Mouse (Mus musculus): ENCODE data around the gene Efcab6. TPM values are rescaled to one million over a fixed set of nuclear protein-coding genes. Genes with fewer than 3 reads are reported as not detected.
A peak's percentile ranks its signal among the peaks of the same experiment; 100 is the strongest.
"Not testable (repeated sequence)": the region's sequence is repeated elsewhere in the genome, so short reads cannot be mapped to it uniquely, and the experiment has no call there.

Efcab6 gene
- total RNA-seq (2021), result 1 to 10 TPM; 3.3 to 5.1 TPM
- long read RNA-seq, experiment 1, partial matches to known transcripts, result 3 of 7 reads
- long read RNA-seq, experiment 1, other reads (novel, unspliced or antisense), result 4 of 7 reads
- long read RNA-seq, experiment 2, partial matches to known transcripts, result 1 of 4 reads
- long read RNA-seq, experiment 2, other reads (novel, unspliced or antisense), result 3 of 4 reads

DNA sequence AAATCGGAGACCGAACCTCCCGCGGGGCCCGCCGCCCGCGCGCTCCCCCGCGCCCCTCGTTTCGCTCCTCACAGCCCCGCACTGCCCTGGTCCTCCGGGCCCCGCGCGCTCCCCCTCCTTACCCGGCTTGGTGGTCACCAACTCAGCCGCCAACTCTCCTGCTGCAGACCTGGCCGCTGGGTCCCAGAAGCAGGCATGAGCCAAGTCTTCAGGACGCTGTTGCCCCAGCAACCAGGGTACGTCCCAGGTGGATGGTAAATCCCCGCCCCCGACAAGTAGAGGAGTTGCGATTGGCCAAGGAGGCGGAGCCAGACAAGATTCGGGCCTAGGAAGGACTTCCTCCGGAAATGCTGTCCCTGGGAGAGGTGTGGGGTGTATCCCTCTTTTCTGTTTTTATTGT lies at the start of gene Efcab6:
Gene Efcab6, minus strand, starts transcription at position 240 of the 400 bp plus-strand sequence.
- no peak for DNase-seq

DNA sequence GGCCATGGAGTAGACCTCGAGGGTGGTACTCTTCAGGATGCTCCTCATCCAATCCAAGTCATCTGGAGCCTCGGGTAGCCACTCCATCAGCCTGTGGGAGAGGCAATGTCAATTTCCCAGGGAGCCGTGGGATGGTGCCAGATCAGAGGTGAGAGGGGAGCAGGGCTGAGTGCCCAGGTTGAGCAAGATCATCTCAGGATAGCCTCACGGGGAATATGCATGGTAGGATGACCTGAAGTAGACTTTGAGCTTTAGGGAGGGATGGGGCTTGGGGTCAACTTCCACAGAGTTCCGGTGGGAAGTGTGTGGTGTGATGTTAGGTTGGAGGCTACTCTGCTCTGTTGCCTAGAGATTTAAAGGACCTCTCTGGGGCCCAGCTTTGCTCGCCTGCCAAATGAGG lies 48.7 kb upstream of the Efcab6 start:
- DNase-seq, result no peak

DNA sequence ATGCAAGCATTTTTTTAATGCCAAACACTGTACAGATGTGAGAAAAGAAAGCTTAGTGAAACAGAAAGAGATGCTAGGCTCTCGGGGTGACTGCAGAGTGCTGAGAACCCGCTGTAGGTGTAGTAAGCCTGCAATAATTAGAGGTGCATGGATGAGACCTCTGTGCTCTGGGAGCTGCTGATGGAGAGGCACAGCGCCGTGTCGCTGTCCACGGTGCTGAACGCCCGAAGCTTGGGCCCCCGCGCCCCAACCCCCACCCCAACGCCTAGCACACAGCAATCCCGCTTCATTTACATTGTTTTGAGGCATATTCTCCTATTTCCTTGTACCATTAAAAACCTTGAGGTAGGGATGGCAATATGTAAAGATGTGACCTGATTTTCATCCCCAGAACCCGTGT lies 43.7 kb upstream of the Efcab6 start:
- DNase-seq, result no peak

DNA sequence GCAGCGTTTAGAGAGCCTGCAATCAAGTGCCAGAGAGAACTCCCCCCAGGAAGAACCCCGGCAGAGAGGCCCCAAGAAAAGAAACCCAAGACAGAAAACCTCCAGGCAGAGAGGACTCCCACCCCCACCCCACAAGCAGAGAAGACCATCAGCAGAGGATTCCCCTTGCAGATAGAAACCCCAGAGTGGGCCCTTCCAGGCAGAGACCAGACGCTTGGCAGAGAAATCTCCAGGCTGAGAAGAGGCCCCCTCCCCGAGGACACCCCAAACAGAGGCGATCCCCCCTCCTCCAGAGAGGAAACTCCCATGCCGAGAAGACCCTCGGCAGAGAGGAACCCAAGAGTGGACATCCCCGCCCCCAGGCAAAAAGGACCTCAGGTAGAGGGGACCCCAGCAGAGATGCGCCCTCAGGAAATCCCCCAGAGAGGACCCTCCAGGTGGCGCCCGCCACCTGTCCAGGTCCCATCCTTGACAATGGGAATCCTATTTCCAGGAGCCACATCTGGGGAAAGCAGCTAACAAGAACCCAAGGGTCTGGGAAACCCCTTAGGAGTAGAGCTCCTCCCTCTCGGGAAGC lies 40.8 kb upstream of the Efcab6 start:
- no peak for DNase-seq

DNA sequence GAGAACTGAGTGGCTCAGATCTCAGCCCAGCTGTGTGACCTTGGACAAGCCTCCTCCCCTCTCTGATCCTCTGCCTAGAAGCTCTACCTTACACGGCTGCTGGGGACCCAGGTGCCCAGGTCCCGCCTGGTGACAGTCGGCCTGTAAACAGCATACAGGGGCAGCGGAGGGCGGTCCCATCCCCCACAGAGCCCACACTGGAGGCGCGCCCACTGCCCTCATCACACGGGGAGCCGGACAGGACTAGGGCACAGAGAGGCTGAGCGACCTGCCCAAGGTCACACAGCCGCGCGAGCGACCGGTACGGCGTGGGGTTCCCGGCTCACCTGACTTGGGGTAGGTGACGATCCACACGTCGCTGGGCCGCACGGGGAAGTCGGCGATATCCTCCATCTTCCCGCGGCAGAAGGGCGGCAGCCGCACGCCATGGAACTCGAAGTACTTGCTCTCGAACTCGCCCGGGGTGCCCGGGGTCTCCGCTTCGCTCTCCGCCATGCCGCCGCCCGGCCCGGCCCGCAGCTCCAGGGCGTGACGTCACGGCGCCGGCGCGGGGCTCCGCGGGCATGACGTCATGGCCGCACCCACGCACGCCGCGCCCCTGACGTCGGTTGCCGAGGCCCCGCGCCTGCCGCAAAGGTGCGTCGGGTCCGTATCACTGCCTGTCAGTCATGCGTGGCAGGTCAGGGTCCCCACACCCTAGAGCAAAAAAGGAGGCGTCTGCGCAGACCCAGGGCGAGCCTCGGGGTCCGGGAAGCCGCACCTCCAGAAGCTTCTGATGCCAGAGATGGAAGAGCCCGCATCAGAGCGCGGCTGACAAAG lies 40.1 kb upstream of the Efcab6 start, which contains the start of gene Sult4a1:
Gene Sult4a1, minus strand, starts transcription at position 650 of the 819 bp plus-strand sequence.
- no peak for DNase-seq

DNA sequence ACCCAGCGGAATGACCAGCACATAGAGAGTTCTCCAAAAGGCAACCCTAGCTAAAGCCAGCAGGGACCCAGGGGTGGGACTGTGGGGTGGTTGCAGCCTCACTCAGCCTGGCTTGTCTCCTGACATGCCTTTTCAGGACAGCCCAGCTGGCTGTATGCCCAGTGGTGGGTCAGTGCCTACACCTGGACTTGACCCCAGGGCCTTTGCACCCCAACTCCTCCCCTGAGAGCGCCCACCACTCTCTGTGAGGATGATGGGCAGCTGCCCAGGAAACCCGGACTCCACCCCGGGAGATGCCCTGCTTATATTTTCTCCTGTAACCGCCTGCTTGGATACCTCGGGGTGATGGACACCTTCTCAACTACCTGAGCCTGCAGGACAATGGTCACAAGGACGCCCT lies 39.4 kb upstream of the Efcab6 start:
- DNase-seq, result no peak

DNA sequence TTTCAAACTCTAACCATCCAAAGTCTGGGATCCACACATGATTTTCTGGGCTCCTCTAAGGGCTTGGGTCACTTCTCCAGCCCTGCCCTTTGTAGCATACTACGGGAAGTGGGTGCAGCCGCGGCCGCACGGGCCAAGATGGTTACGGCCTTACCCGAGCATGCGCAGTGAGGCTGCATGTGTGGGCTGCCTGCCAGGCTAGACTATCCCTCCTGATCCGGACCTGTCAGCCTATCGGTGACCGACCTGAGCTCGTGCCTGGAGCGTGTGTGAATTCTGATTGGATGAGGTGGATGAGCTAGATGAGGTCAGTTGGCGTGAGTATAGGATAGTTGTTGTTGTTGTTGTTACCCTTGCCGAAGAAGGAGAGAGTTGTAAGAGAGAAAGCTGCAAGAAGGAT lies 32.4 kb upstream of the Efcab6 start:
- not testable (repeated sequence) for DNase-seq

DNA sequence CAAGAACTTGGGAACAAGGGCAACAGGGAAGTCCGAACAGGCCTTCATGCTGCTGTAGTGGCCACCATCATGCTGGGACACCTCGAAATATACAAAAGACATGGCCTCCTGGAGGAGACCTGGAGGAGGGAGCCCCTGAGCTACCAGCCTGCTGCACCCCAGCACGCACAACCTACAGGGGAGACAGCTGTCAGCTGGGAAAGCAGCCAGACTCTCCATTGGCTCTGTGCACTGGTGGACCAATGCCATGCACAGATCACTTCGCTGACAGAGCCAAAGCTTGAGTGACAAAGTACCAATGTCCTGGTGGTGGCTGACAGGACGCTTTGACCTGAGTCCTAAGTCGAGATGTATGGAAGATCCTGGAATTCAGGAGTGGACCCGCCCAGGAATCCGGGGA lies 30.9 kb upstream of the Efcab6 start:
- DNase-seq, result peak; percentile 61

DNA sequence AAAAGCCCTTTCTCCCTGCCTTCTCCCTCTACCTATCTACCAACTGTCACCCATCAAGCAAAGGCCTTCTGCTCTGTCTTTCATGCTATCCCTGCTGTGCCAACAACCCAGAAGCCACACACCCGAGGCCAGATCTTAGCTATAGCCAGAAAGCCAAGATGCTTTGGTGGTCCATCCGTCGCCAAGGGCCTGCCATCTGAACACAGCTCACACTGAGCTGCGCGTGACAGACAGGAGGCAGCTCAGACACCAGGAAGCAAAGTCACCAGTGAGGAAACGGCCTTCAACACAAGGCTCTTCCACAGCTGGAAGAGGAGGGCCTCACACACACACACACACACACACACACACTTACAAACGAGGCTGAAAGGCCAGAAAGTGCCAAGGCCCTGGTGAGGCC lies 29.7 kb upstream of the Efcab6 start:
- DNase-seq, result no peak

DNA sequence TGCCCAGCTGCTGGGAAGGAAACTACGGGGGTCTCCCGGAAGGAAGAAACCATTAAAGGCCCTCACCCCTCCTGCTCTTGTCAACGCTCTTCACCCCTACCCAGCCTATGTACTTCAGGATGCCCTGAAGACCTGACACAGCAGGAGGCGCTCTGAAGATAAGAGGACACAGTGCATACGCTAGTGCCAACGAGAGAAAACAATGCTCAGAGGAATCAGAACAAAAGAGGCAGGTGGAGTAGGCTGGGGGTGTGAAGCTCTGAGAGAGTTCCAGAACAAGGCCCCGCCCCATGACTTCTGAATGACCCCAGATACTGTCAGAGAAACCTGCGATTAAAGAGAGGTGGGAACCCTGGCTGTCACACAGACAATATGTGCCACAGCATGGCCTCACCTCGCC lies 21.6 kb upstream of the Efcab6 start:
- no peak for DNase-seq

DNA sequence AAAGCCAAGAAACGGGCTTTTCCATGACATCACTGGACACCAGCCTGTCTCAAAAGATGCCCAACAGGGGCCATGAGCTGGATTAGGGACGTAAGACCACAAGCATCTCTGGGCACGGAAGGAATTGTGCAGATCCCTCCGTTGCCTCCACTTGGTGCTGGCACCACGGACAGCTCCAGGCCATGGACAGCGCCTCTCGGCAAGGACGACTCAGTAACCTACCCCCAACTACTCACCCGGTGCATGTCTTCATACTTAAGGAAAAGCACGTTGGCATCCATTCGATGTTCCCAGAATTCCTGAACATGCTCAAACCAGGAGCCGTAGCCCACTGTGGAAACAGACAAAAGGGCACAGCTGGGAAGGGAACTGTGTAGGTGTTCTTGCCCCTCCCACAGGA lies 21.2 kb upstream of the Efcab6 start:
- DNase-seq, result no peak

DNA sequence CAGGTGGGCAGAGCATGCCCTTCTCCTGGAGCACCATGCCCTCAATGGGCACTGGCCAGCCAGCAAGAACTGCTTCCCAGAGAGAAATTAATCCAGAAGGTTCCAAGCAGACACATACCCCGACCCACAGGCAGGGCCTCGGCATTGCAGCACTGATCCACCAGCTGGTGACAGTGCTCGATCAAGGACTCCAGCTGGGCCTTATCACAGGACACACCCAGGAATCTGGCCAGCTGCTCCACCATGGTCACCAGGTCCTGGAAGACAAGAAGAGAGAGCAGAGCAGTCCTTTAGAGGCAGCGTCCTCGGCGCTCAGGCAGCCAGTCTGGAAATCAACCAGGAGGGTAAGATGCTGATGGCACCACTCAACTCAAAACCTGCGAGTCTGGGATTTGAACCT lies 14.9 kb upstream of the Efcab6 start:
- DNase-seq, result no peak

DNA sequence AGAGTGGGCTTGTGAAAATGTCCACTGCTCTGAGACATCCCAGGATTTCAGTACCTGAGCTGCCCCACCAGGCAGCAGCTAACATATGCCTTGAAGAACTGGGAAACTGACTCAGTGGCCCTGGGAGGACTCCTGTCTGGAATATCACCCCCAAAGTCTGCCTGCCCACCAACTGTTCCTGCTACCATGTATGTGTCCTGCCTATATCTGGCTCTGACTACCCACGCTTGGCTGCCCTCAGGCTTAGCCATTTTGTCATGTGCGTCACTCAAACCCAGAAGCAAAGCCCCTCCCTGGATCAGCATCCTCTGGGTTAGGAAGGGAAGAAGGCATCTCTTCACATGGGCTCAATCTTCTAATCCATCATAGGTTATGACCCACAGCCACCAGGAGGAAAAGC lies 14.3 kb upstream of the Efcab6 start:
- DNase-seq, result no peak

DNA sequence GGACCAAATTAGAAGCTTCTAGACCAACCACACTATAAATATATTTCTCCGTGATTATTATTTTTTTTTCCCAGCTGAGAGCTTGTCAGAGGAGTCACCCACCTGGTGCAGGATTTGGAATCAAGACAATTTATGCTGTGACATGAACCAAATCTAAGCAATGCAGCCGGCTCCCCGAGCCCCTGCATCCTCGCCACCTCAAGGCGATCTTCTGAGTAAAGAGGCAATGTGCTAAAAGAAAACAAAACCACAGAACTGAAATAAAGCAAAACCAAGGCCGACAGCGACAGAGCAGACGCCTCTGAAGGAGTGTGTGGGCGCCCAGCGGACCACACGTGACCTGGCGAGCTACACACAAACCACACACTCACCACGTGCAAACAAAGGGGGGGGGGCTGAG lies 13.5 kb upstream of the Efcab6 start:
- no peak for DNase-seq

DNA sequence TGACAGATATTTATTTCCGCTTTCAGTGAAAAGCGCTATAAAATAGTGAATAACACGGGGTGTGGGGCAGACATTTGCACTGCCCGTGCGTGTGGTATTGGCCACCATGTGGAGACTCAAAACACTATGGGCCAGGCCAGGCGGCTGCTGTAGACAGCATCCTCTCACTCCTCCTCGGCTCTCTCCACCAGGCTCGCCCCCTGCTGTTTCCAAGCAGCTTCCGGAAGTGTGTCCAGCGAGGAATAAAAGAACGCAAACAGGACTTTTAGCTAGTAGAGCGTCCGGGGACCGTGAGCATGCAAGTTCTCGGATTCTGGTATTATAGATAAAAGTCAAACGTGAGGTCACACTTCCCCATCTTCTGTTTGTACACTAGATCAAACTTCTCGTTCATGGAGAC lies 12.0 kb upstream of the Efcab6 start:
- DNase-seq, result no peak

DNA sequence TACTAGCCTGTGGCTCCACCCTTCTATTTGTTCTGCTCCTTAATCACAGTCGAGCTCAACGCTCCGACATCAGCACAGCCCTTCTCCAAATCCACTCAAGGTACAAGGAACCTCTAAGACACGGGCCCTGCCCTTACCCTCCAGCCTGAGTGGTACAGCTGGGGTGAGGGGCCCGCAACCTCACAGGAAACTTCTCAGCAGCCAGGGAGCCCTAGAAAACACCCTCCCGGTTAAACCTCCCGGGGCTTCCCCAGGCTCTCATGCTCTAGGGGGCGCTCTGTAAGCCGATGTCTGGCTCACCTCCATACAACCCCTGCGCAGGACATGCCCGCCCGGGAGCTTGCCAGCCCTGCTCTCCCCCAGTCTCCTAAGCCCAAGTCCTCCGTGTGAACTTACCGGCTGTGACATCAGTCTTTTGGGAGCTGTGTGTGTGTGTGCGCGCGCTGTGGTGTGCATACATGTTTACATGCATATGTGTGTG lies 9.6 kb upstream of the Efcab6 start:
- no peak for DNase-seq

DNA sequence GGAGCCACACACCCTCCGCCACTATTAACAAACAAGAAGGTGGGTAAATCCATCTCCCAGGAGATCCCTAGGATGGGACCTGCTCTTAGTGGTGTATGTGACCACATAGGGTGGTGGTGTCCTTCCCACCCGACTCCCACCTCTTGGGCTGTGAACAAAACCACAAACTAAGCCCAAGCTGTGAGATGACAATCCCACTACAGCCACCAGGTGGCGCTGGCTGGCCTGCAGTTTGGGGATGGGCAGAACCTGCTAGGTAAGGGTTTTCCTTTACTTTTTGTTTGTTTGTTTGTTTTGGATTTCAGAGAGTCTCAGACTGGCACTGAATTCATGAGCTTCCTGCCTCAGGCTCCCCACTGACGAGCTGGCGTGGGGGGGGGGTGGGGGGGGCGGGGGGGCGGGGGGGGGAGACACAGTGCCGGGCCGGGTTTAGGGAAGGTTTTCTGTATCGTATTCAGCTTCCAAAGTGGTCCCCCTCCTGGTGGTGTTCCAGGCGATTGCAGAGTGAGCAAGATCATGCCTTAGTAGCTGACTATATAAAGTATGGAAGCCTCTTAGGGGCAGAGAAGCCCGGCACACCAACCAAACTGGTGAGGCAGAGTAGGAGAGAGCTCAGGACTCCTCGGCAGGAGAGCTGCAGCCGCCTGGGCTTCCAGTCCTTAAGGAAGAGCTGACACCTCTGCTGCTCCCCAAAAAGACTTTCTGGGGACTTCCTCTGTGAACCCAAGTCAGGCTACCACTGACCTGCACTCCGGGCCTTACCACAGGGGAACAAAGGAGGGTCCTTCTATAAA lies 8.9 kb upstream of the Efcab6 start:
- DNase-seq, result no peak

DNA sequence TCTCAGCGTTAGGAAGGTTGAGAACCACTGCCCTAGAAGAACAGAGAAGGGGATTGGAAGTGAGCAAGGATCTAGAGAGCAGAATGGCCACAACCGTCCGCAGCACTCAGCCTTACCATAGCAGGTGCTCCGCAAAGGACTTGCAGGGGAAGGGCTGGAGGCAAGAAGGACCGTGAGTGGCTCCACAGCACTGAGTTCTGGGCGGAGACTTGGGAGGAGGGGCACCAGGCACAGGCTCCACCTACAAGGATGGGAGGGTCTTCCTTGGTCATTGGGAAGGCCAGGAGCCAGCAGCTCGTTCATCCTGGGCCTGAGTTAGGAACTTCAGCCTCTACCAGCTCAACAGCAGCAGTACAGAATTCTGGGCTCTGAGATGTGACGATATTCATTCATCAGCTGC lies 7.9 kb upstream of the Efcab6 start:
- DNase-seq, result no peak

DNA sequence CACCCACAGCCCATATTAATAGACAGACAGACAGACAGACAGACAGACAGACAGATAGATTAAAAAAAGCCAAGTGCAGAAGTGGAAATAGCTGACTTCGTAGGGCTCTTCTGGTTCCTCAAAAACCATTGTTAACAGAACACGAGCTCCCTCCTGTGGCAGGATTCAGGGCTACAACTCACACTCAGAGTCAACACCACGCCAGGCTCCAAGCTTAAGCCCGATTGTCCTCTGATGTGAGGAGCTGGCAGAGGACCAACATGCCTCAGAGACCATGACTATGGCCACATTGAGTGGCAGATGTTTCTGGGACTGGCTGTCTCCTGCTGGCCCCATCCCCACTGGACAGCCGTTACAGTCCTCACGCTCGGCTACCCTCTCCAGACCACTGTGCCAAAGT lies 7.0 kb upstream of the Efcab6 start:
- DNase-seq, result no peak

DNA sequence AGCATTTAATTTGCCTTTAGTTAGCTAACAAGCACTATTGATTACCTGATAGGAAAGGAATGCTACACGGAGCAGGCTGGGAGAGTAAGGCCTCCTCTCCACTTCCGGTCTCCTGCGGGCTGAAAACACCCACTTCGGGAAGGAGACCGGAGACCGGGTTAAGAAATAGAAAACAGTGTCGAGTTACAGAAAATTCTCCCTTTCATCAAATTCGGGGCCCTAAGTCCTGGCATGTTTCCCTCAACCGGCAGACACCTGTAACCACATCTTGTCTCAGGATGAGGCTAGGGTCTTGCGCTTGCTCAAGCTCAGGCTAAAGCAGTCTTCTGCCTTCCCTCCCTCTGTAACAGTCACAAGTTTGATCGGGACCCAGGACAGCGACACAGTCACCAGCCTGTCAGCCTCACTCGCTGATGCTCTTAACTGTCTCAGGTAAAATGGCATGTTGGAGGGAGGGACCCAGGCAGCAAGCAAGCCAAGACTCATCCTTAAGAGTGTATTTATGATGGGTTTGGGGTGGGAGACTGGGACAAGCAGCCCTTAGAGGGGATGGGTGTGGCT lies 5.0 kb upstream of the Efcab6 start:
- no peak for DNase-seq

DNA sequence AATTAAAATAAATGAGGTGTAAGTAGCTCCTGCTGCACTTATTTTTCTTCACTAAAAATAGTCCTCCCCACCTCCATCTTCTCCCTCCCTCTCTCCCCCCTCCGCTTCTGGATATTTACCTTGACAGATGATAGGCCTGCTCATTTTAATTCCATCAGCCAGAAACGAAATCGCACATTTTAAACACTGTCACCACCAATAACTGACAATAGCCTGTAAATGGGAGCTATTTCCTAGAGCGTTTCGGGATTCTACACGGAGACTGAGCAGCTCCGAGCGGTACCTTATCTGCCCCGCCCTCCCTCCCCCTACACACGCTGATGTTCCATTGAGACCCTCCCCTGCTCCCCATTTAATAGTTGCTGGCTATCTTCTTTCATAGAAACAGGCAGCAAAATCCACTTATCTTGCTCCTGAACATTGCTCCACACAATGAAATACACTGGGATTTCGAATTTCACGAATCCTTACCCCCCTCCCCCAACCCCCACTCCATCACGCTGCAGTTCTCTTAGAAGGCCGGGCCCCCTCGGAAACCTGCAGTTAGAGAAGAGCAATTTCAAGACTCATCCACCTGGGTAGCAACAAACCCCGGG lies 4.4 kb upstream of the Efcab6 start:
- DNase-seq, result no peak

DNA sequence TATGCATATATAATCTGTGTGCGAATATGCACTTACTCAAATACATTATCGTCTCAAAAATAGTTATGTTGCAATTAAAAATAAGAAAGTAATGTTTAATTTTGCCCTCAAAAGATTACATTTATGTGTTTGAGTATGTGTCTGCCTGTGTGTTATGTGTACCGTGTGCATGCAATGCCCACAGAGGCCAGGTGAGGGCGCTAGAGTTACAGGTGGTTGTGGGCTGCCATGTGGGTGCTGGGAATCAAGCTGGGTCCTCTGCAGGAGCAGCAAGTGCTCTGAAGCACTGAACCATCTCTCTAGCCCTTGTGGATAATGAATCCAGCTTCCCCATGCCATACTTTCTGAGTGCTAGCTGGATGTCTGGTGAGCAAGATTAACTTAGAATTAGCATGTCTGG lies 522 bp upstream of the Efcab6 start:
- no peak for DNase-seq
